Mouse (Mus musculus): ENCODE data around the gene 9530068E07Rik. TPM values are rescaled to one million over a fixed set of nuclear protein-coding genes. Genes with fewer than 3 reads are reported as not detected.
"Not testable (repeated sequence)": the region's sequence is repeated elsewhere in the genome, so short reads cannot be mapped to it uniquely, and the experiment has no call there.

9530068E07Rik gene
- polyA plus RNA-seq, 1 experiment from 2014 or later, result 155 TPM

DNA sequence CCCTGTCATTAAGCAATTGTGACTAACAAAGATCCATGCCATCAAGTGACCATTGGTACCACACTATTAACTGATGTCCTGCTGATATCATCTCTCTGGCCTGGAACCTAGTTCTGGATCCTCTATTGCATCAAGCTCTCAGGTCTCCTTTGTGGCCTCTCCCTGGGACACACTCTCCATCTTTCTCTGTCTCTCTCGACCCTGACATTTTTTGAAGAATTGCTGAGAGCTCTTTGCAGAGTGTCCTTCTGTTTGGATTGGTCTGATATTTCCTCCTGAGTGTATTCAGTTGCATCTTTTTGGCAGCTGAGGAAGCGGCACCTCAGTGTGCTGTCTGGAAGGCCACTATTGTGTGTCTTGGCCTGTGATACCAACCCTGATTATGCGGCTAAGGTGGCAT lies 17.0 kb upstream of the 9530068E07Rik start:
- Histone ChIP-seq H3K4me2 (replicated peaks; ENCODE audit: low read depth, low read length) (no peak overlapping the region), H3K27ac (ENCODE audit: low read length) (no peak overlapping the region), H3K4me1 (ENCODE audit: insufficient read depth, low read depth, low read length) (no peaks in the 10 kb centered on the region), H3K4me3 (ENCODE audit: low read depth, low read length) (no peak overlapping the region), H3K36me3 (ENCODE audit: insufficient read depth, low read length) (peaks cover 51% of the 10 kb centered on the region), H3K27me3 (replicated peaks; ENCODE audit: insufficient read depth, low read length) (no peaks in the 10 kb centered on the region), H3K9ac (replicated peaks; ENCODE audit: low read depth) (no peak overlapping the region), H3K9me3 (ENCODE audit: low read length) (no peaks in the 10 kb centered on the region)
- no peak for TF ChIP-seq EP300 (IDR thresholded peaks at IDR 0.05)
- TF ChIP-seq CTCF (IDR thresholded peaks at IDR 0.05), result no peak
- 86% methylated on average over 3 of the region's 3 CpGs for WGBS
- ATAC-seq, result no peak
- DNase-seq (ENCODE audit: low spot score), result no peak

DNA sequence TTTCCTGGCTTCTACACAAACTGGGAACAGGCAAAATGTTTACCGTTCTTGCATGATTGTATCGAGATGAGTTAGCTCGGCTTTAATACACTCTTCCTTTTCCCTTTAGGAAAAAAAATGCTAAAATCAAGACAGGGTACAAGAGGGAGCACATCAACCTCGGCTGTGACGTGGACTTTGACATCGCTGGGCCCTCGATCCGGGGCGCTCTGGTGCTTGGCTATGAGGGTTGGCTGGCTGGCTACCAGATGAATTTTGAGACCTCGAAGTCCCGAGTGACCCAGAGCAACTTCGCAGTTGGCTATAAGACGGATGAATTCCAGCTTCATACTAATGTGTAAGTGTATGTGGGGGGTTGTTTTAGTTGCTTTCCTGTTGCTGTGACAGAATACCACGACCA lies 12.5 kb upstream of the 9530068E07Rik start:
- Histone ChIP-seq H3K4me3 (ENCODE audit: low read depth, low read length) (no peak overlapping the region), H3K4me1 (ENCODE audit: insufficient read depth, low read depth, low read length) (no peaks in the 10 kb centered on the region), H3K9ac (replicated peaks; ENCODE audit: low read depth) (no peak overlapping the region), H3K27me3 (replicated peaks; ENCODE audit: insufficient read depth, low read length) (no peaks in the 10 kb centered on the region), H3K27ac (ENCODE audit: low read length) (no peak overlapping the region), H3K4me2 (replicated peaks; ENCODE audit: low read depth, low read length) (no peak overlapping the region), H3K36me3 (ENCODE audit: insufficient read depth, low read length) (peaks cover 45% of the 10 kb centered on the region), H3K9me3 (ENCODE audit: low read length) (no peaks in the 10 kb centered on the region)
- TF ChIP-seq EP300 (IDR thresholded peaks at IDR 0.05), result no peak
- no peak for DNase-seq (ENCODE audit: low spot score)
- no peak for ATAC-seq
- WGBS, result 94% methylated on average over 14 of the region's 14 CpGs

DNA sequence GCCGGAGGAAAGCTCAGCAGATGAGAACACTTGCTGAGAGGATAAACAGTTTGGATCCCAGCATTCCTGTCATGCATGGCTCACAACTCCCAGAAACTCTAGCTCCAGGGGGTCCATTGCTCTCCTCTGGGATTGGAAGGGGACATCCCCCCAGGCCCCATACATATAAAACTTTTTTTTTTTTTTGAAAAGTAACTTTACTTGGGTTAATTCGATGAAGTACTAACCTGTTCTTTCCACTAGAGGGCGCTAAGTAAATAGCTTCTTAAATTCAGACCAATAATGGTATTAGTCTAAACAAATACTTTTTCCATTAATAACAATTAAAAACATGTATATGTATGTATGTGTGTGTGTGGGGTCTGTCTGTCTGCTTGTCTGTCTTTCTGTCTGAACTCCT lies 11.6 kb upstream of the 9530068E07Rik start:
- no peaks in the 10 kb centered on the region for H3K4me1 ChIP-seq (ENCODE audit: insufficient read depth, low read depth, low read length)
- no peaks in the 10 kb centered on the region for H3K27me3 ChIP-seq (replicated peaks; ENCODE audit: insufficient read depth, low read length)
- H3K4me2 ChIP-seq (replicated peaks; ENCODE audit: low read depth, low read length), result no peak overlapping the region
- no peak for ATAC-seq
- WGBS, result 54% methylated on average over 3 of the region's 3 CpGs
- peak; percentile 55 for DNase-seq (ENCODE audit: low spot score)
- TF ChIP-seq EP300 (IDR thresholded peaks at IDR 0.05), result no peak
- peak; percentile 54 for TF ChIP-seq CTCF (IDR thresholded peaks at IDR 0.05)
- H3K4me3 ChIP-seq (ENCODE audit: low read depth, low read length), result no peak overlapping the region
- peaks cover 40% of the 10 kb centered on the region for H3K36me3 ChIP-seq (ENCODE audit: insufficient read depth, low read length)
- H3K27ac ChIP-seq (ENCODE audit: low read length), result no peak overlapping the region
- H3K9ac ChIP-seq (replicated peaks; ENCODE audit: low read depth), result no peak overlapping the region
- no peaks in the 10 kb centered on the region for H3K9me3 ChIP-seq (ENCODE audit: low read length)

DNA sequence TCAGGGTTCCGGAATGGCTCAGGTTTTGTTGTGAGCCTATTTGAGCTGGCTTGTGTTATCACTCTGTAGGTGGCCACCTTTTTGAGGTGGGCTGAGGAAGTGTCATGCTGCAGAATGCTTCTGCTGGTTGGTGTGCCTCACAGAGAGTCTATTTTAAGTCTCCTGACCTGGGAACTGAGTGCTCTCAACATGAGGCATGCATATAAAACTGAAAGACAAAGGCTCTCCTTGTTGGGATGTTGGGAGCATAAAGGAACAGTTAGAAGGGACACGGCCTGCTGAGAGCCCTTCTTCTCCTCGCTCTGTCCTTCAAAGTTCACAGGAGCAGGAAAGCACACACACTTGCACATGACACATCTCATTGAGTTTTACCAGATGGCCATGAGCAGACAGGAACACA lies 9.3 kb upstream of the 9530068E07Rik start:
- no peak overlapping the region for H3K27ac ChIP-seq (ENCODE audit: low read length)
- no peak overlapping the region for H3K4me2 ChIP-seq (replicated peaks; ENCODE audit: low read depth, low read length)
- H3K4me3 ChIP-seq (ENCODE audit: low read depth, low read length), result no peak overlapping the region
- H3K4me1 ChIP-seq (ENCODE audit: insufficient read depth, low read depth, low read length), result no peaks in the 10 kb centered on the region
- no peaks in the 10 kb centered on the region for H3K27me3 ChIP-seq (replicated peaks; ENCODE audit: insufficient read depth, low read length)
- TF ChIP-seq EP300 (IDR thresholded peaks at IDR 0.05) (no peak), CTCF (IDR thresholded peaks at IDR 0.05) (no peak)
- ATAC-seq (no peak), DNase-seq (ENCODE audit: low spot score) (no peak)
- H3K36me3 ChIP-seq (ENCODE audit: insufficient read depth, low read length), result peaks cover 36% of the 10 kb centered on the region
- H3K9ac ChIP-seq (replicated peaks; ENCODE audit: low read depth), result no peak overlapping the region
- no peaks in the 10 kb centered on the region for H3K9me3 ChIP-seq (ENCODE audit: low read length)
- 82% methylated on average over 3 of the region's 3 CpGs for WGBS

DNA sequence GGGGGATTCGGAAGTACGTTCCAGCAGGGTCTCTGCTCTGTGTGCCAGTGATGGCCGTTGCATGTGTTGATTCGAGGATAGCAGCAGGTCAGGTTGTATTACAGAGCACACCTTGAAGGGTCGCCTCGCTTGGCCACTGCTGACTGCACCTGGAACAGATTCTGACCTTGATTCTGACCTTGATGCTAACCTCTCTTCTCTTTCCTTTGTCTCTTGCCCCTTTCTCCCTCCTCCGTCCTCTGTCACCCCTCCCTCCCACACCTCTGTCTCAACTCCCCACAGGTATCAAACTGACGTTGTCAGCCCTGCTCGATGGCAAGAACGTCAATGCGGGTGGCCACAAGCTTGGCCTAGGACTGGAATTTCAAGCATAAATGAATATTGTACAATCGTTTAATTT lies 8.1 kb upstream of the 9530068E07Rik start:
- no peak overlapping the region for H3K27ac ChIP-seq (ENCODE audit: low read length)
- whole genome bisulfite sequencing, result 89% methylated on average over 12 of the region's 12 CpGs
- TF ChIP-seq CTCF (IDR thresholded peaks at IDR 0.05) (no peak), EP300 (IDR thresholded peaks at IDR 0.05) (no peak)
- no peak for DNase-seq (ENCODE audit: low spot score)
- H3K27me3 ChIP-seq (replicated peaks; ENCODE audit: insufficient read depth, low read length), result no peaks in the 10 kb centered on the region
- no peak overlapping the region for H3K4me2 ChIP-seq (replicated peaks; ENCODE audit: low read depth, low read length)
- H3K36me3 ChIP-seq (ENCODE audit: insufficient read depth, low read length), result peaks cover 36% of the 10 kb centered on the region
- no peaks in the 10 kb centered on the region for H3K4me1 ChIP-seq (ENCODE audit: insufficient read depth, low read depth, low read length)
- H3K4me3 ChIP-seq (ENCODE audit: low read depth, low read length), result no peak overlapping the region
- no peaks in the 10 kb centered on the region for H3K9me3 ChIP-seq (ENCODE audit: low read length)
- ATAC-seq, result no peak
- H3K9ac ChIP-seq (replicated peaks; ENCODE audit: low read depth), result no peak overlapping the region

DNA sequence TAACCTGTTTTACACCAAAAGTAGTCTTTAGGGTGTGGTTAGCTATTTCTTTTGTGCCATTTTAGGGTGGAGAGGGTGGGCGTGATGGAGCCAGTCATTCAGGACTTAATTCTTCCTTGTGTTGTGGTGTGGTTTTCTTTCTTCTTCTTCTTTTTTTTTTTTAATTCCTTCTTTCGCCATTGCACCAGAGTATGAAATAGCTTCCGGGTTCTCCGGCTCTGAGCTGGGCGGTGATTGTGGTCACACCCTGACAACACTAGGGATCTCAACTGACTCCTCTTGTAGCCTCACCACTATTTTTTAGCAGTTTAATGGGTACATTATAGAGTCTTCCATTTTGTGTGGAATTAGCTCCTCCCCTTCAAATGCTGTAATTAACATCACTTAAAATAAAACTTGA lies 7.2 kb upstream of the 9530068E07Rik start:
- H3K36me3 ChIP-seq (ENCODE audit: insufficient read depth, low read length), result peaks cover 31% of the 10 kb centered on the region

DNA sequence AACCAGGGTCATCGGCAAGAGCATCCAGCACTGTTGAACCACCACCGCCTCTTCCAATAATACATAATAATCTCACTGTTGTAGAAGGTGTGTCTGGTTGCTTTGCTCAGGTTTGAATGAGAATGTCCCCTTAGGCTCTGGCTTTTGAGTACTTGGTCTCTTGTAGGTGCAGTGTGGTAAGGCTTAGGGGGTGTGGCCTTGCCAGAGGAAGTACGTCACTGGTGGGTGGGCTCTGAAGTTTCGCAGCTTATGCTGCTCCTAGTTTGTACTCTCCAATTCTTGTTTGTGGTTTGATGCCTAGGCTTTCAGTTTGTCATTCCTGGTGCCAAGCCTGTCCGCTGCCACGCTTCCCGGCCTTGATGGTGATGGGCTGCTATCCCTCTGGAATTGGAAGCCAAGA lies 6.3 kb upstream of the 9530068E07Rik start:
- peak; percentile 18 for DNase-seq (ENCODE audit: low spot score)
- H3K4me3 ChIP-seq (ENCODE audit: low read depth, low read length), result no peak overlapping the region

More for the DNA sequence above, 7.2 kb upstream of the 9530068E07Rik start:
- H3K9me3 ChIP-seq (ENCODE audit: low read length); H3K27me3 ChIP-seq (replicated peaks; ENCODE audit: insufficient read depth, low read length); H3K27ac ChIP-seq (ENCODE audit: low read length); ATAC-seq; H3K4me2 ChIP-seq (replicated peaks; ENCODE audit: low read depth, low read length); DNase-seq (ENCODE audit: low spot score); H3K4me1 ChIP-seq (ENCODE audit: insufficient read depth, low read depth, low read length); H3K4me3 ChIP-seq (ENCODE audit: low read depth, low read length); H3K9ac ChIP-seq (replicated peaks; ENCODE audit: low read depth): not testable (repeated sequence)
- 88% methylated on average over 5 of the region's 5 CpGs for whole genome bisulfite sequencing

More for the DNA sequence above, 6.3 kb upstream of the 9530068E07Rik start:
- Histone ChIP-seq H3K27ac (ENCODE audit: low read length) (no peak overlapping the region), H3K4me1 (ENCODE audit: insufficient read depth, low read depth, low read length) (no peaks in the 10 kb centered on the region), H3K9me3 (ENCODE audit: low read length) (no peaks in the 10 kb centered on the region), H3K9ac (replicated peaks; ENCODE audit: low read depth) (no peak overlapping the region), H3K27me3 (replicated peaks; ENCODE audit: insufficient read depth, low read length) (no peaks in the 10 kb centered on the region), H3K36me3 (ENCODE audit: insufficient read depth, low read length) (peaks cover 24% of the 10 kb centered on the region), H3K4me2 (replicated peaks; ENCODE audit: low read depth, low read length) (no peak overlapping the region)
- 94% methylated on average over 7 of the region's 7 CpGs for WGBS
- TF ChIP-seq CTCF (IDR thresholded peaks at IDR 0.05) (no peak), EP300 (IDR thresholded peaks at IDR 0.05) (no peak)
- ATAC-seq, result no peak
